Comparison of ENCODE assay signal across 27 mouse cellular contexts in the genomic region with DNA sequence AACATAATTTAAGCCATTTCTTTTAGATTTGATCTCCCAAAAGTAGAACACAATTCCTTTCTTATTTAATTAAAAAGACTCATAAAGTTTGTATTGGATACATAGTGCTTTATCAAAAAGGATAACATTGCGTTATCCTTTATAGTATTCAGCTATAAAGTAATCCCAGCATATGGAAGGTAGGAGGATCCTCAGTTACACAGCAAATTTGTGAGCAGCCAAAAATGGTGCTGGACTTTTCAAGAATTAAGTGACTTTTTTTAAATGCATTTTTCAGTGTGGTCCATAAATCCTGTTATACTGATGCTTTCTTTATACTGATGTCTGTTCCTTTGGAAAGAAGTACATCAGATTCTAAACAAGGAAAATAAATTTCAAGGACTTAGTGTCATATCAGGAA.
"Had no signal": no experiment of that assay in that cellular context is flagged by ENCODE, and none has a peak within 500 bp of the region (broad histone marks: within the 10 kb centered on the region; RNA-seq: fewer than 3 reads in every experiment).

No protein-coding gene starts in this region.

- H3K36me3 ChIP-seq: embryonic facial prominence, embryonic 12.5 days; embryonic facial prominence, embryonic 15.5 days; forebrain, embryonic 12.5 days had no signal

- H3K27me3 ChIP-seq: embryonic facial prominence, embryonic 12.5 days; embryonic facial prominence, embryonic 13.5 days; embryonic facial prominence, embryonic 15.5 days; forebrain, embryonic 12.5 days; forebrain, embryonic 13.5 days; forebrain, embryonic 15.5 days had no signal

- ATAC-seq: forebrain, embryonic 13.5 days; forebrain, embryonic 14.5 days; forebrain, embryonic 15.5 days; forebrain, embryonic 16.5 days; forebrain, postnatal 0 days had no signal

- DNase-seq: cerebellum, adult 8-10 months; cerebellum, adult 9-10 months; cerebellum, adult 9-11 months; cerebellum, postnatal 10 days; cerebellum, postnatal 14 days; cerebellum, postnatal 25 days; cerebellum, postnatal 36 days; embryo, embryonic 11 days; forebrain, postnatal 0 days; gastrocnemius, adult 2 months; gastrocnemius, postnatal 10 days; gastrocnemius, postnatal 14 days; gastrocnemius, postnatal 25 days; gastrocnemius, postnatal 36 days; heart, adult 18-20 months; heart, adult 2 months had no signal

- H3K27ac ChIP-seq: embryonic facial prominence, embryonic 10.5 days; embryonic facial prominence, embryonic 12.5 days; embryonic facial prominence, embryonic 13.5 days; embryonic facial prominence, embryonic 15.5 days; forebrain, embryonic 10.5 days; forebrain, embryonic 12.5 days; forebrain, embryonic 13.5 days; forebrain, embryonic 15.5 days; gastrocnemius, adult 2 months; heart, adult 2 months had no signal

- H3K4me3 ChIP-seq: embryonic facial prominence, embryonic 10.5 days; embryonic facial prominence, embryonic 12.5 days; embryonic facial prominence, embryonic 13.5 days; embryonic facial prominence, embryonic 15.5 days; erythroblast, embryonic 14.5 days; forebrain, embryonic 10.5 days; forebrain, embryonic 12.5 days; forebrain, embryonic 13.5 days; forebrain, embryonic 15.5 days; gastrocnemius, adult 2 months; heart, adult 2 months had no signal

- H3K4me1 ChIP-seq: embryonic facial prominence, embryonic 13.5 days; forebrain, embryonic 10.5 days; forebrain, embryonic 12.5 days; forebrain, embryonic 13.5 days; forebrain, embryonic 15.5 days had no signal

- H3K9me3 ChIP-seq: embryonic facial prominence, embryonic 10.5 days; embryonic facial prominence, embryonic 12.5 days; embryonic facial prominence, embryonic 13.5 days; embryonic facial prominence, embryonic 15.5 days; forebrain, embryonic 10.5 days; forebrain, embryonic 12.5 days; forebrain, embryonic 13.5 days; forebrain, embryonic 15.5 days had no signal

- H3K4me2 ChIP-seq: embryonic facial prominence, embryonic 12.5 days; embryonic facial prominence, embryonic 13.5 days; embryonic facial prominence, embryonic 15.5 days; forebrain, embryonic 12.5 days; forebrain, embryonic 13.5 days; forebrain, embryonic 15.5 days had no signal

- H3K9ac ChIP-seq: embryonic facial prominence, embryonic 12.5 days; embryonic facial prominence, embryonic 13.5 days; embryonic facial prominence, embryonic 15.5 days; forebrain, embryonic 12.5 days; forebrain, embryonic 13.5 days; forebrain, embryonic 15.5 days; forebrain, postnatal 0 days had no signal
